ENCODE assay signal across 14 mouse cellular contexts in genomic region chr10:66857330-66857729, GRCm38 (mm10).
"Had no signal": no experiment of that assay in that cellular context is flagged by ENCODE, and none has a peak within 500 bp of the region (broad histone marks: within the 10 kb centered on the region; RNA-seq: fewer than 3 reads in every experiment).

No protein-coding gene starts in this region.

- ATAC-seq: intestine, postnatal 0 days had no signal

- DNase-seq: kidney, adult 2 months; kidney, postnatal 25 days; layer of hippocampus, adult 9-11 months; liver, embryonic 13.5 days; lung, adult 2 months; lung, postnatal 14 days; lung, postnatal 4 days; midbrain, embryonic 14.5 days; right cerebral cortex, adult 18-20 months; right cerebral cortex, postnatal 14 days; thymus, adult 2 months; thymus, postnatal 14 days; thymus, postnatal 4 days had no signal
